Mouse (Mus musculus) lung, postnatal 0 days (tissue): ENCODE results near the gene Atraid.

Experiments used
- CTCF ChIP-seq: IDR thresholded peaks from 2 replicates; pipeline ENCODE4 v1.5.1; 2016; ENCODE audit warnings: antibody characterized with exemption, mild to moderate bottlenecking
- EP300 ChIP-seq: IDR thresholded peaks from 2 replicates; pipeline ENCODE4 v1.6.1; 2016; ENCODE audit warnings: antibody characterized with exemption, mild to moderate bottlenecking, control low read depth

GRCm38 (mm10) chr5:31076346-31076745 lies 28.2 kb downstream of the Atraid start:
- no peak for TF ChIP-seq CTCF
- no peak for TF ChIP-seq EP300
